Mouse (Mus musculus) left cerebral cortex, adult 8-10 months (tissue): ENCODE results near the gene Cbfa2t3. TPM values are rescaled to one million over a fixed set of nuclear protein-coding genes. Genes with fewer than 3 reads are reported as not detected.

Source experiments
- DNase-seq, 2 experiments: peaks; one replicate each; pipeline ENCODE4 v3.0.0; 2022; ENCODE audit warnings: low spot score in 2 of 2
- total RNA-seq, 4 experiments: library from RNA; stranded (reverse); gene quantifications; 2 replicates each; pipeline ENCODE4 v1.2.4; 2022

Gene Cbfa2t3
- 10 to 100 TPM; 21.6 to 26.5 (median 24.1) TPM for total RNA-seq

GRCm38 (mm10) chr8:122699005-122699492 lies at the start of gene Cbfa2t3:
TSS of gene Cbfa2t3 (minus strand) at chr8:122699109.
- DNase-seq = no peak

- no peak for DNase-seq
These were observed 48.9 kb upstream of the Cbfa2t3 start for GRCm38 (mm10) chr8:122747825-122748224.

GRCm38 (mm10) chr8:122746439-122746838 lies 47.5 kb upstream of the Cbfa2t3 start:
- DNase-seq = no peak

- DNase-seq = no peak
These were observed 46.9 kb upstream of the Cbfa2t3 start for GRCm38 (mm10) chr8:122745750-122746275.

- DNase-seq = no peak
These were observed 46.3 kb upstream of the Cbfa2t3 start for GRCm38 (mm10) chr8:122745022-122745749.

GRCm38 (mm10) chr8:122742471-122742870 lies 43.6 kb upstream of the Cbfa2t3 start:
- no peak for DNase-seq

GRCm38 (mm10) chr8:122739102-122739725 lies 40.3 kb upstream of the Cbfa2t3 start:
- DNase-seq = no peak

GRCm38 (mm10) chr8:122737886-122738285 lies 39.0 kb upstream of the Cbfa2t3 start:
- DNase-seq = no peak

GRCm38 (mm10) chr8:122737071-122737470 lies 38.2 kb upstream of the Cbfa2t3 start:
- DNase-seq = no peak

GRCm38 (mm10) chr8:122736623-122737022 lies 37.7 kb upstream of the Cbfa2t3 start:
- no peak for DNase-seq

GRCm38 (mm10) chr8:122735542-122736473 lies 36.9 kb upstream of the Cbfa2t3 start:
- no peak for DNase-seq

- DNase-seq = no peak
These were observed 36.2 kb upstream of the Cbfa2t3 start for GRCm38 (mm10) chr8:122735110-122735509.

- no peak for DNase-seq
These were observed 29.7 kb upstream of the Cbfa2t3 start for GRCm38 (mm10) chr8:122728630-122729029.

- no peak for DNase-seq
These were observed 28.5 kb upstream of the Cbfa2t3 start for GRCm38 (mm10) chr8:122727412-122727811.

- no peak for DNase-seq
These were observed 27.9 kb upstream of the Cbfa2t3 start for GRCm38 (mm10) chr8:122726789-122727188.

- DNase-seq = no peak
These were observed 26.3 kb upstream of the Cbfa2t3 start for GRCm38 (mm10) chr8:122725187-122725586.

GRCm38 (mm10) chr8:122720811-122721640 lies 22.1 kb upstream of the Cbfa2t3 start:
- no peak for DNase-seq

- DNase-seq = no peak
These were observed 21.3 kb upstream of the Cbfa2t3 start for GRCm38 (mm10) chr8:122720070-122720729.

- DNase-seq = no peak
These were observed 20.7 kb upstream of the Cbfa2t3 start for GRCm38 (mm10) chr8:122719500-122720065.
